Comparison of ENCODE assay signal across 9 mouse cellular contexts in genomic region chr6:94283318-94284061, GRCm38 (mm10). TPM values are rescaled to one million over a fixed set of nuclear protein-coding genes. Genes with fewer than 3 reads are reported as not detected.
DNase-seq lines count a peak whose midpoint lies in the region; ATAC-seq and TF ChIP-seq lines count a peak whose summit lies in the region.
"Had no signal": no experiment of that assay in that cellular context is flagged by ENCODE, and none has a peak within 500 bp of the region (broad histone marks: within the 10 kb centered on the region; RNA-seq: fewer than 3 reads in every experiment).

Magi1 (minus strand) TSS chr6:94283917.

- H3K27me3 ChIP-seq in hindbrain, embryonic 11.5 days (ENCODE audit: control insufficient read depth, insufficient read depth, low read length): 0 out of 2 replicates have a peak, but pooled peaks cover 2% of the 10 kb centered on the region
- H3K27me3 ChIP-seq in lung, embryonic 14.5 days (ENCODE audit: insufficient read depth, low read length): no peaks in the 10 kb centered on the region

- peak within 1 kb of the TSS; percentile 88 for H3K27ac ChIP-seq in hindbrain, embryonic 11.5 days (ENCODE audit: low read depth, low read length)
- H3K27ac ChIP-seq in lung, embryonic 14.5 days (ENCODE audit: low read depth): peak within 1 kb of the TSS; percentile 98
- H3K27ac ChIP-seq: macrophage had no signal

- no peak for TF ChIP-seq CTCF in lung, embryonic 14.5 days (IDR thresholded peaks at IDR 0.05; ENCODE audit: low read depth)

- H3K9me3 ChIP-seq in hindbrain, embryonic 11.5 days (ENCODE audit: control insufficient read depth, low read length): no peaks in the 10 kb centered on the region
- H3K9me3 ChIP-seq in lung, embryonic 14.5 days (ENCODE audit: low read depth, low read length): 0 out of 2 replicates have a peak, but pooled peaks cover under 1% of the 10 kb centered on the region

- H3K4me1 ChIP-seq in hindbrain, embryonic 11.5 days (replicated peaks; ENCODE audit: control insufficient read depth, insufficient read depth, low read length): peaks cover 10% of the 10 kb centered on the region; the same call in 1 of the 2 replicates
- no peaks in the 10 kb centered on the region for H3K4me1 ChIP-seq in lung, embryonic 14.5 days (ENCODE audit: insufficient read depth)

- H3K9ac ChIP-seq in hindbrain, embryonic 11.5 days (ENCODE audit: low read depth, low read length): peak within 1 kb of the TSS; percentile 73
- H3K9ac ChIP-seq in lung, embryonic 14.5 days: peak within 1 kb of the TSS; percentile 81

- no peaks in the 10 kb centered on the region for H3K36me3 ChIP-seq in hindbrain, embryonic 11.5 days (ENCODE audit: control insufficient read depth, insufficient read depth, low read length)
- no peaks in the 10 kb centered on the region for H3K36me3 ChIP-seq in lung, embryonic 14.5 days (ENCODE audit: insufficient read depth)

- peak; percentile 98 for DNase-seq in NIH3T3 (ENCODE audit: low read depth)
- peak; percentile 96 for DNase-seq in cerebellum, adult 9-10 months
- peak; percentile 91 to 92 for DNase-seq in frontal cortex, postnatal 10 days (ENCODE audit: low spot score in 2 of 2)
- DNase-seq in hindbrain, embryonic 11.5 days (ENCODE audit: low spot score): peak; percentile 98
- peak; percentile 82 for DNase-seq in layer of hippocampus, adult 9-10 months (ENCODE audit: low spot score)
- DNase-seq in lung, embryonic 14.5 days: peak; percentile 97
- peak; percentile 91 for DNase-seq in ovary, postnatal 14 days (ENCODE audit: low spot score)
- DNase-seq in thymus, postnatal 0 days (ENCODE audit: low spot score): peak; percentile 75

- H3K4me2 ChIP-seq in hindbrain, embryonic 11.5 days (replicated peaks; ENCODE audit: low read depth, low read length): peak within 1 kb of the TSS; percentile 84
- H3K4me2 ChIP-seq in lung, embryonic 14.5 days: peak within 1 kb of the TSS; percentile 95

- peak; percentile 95 for ATAC-seq in hindbrain, embryonic 11.5 days (ENCODE audit: low FRiP score)
- ATAC-seq in lung, embryonic 14.5 days (ENCODE audit: insufficient read depth): peak; percentile 96

- peak within 1 kb of the TSS; percentile 61 for H3K4me3 ChIP-seq in hindbrain, embryonic 11.5 days (ENCODE audit: low read depth, low read length)
- H3K4me3 ChIP-seq in lung, embryonic 14.5 days (ENCODE audit: low read depth, low read length): peak within 1 kb of the TSS; percentile 76

- WGBS in hindbrain, embryonic 11.5 days: 2% methylated on average over 75 of the region's 86 CpGs
- under 1% methylated on average over 86 of the region's 86 CpGs for WGBS in lung, embryonic 14.5 days

RNA-seq across cellular contexts. Expression of gene Magi1, which starts in this region (rescaled TPM):
- 24.8 and 27.4 TPM in 2 replicates for polyA plus RNA-seq in hindbrain, embryonic 11.5 days (2014; fragmentation: Nextera tagmentation; extraction: Ambion mirVana)
- polyA plus RNA-seq in lung, embryonic 14.5 days (2014; fragmentation: Nextera tagmentation; extraction: Ambion mirVana): 8.1 and 10.1 TPM in 2 replicates
- polyA plus RNA-seq in thymus, postnatal 0 days (2015; fragmentation: Nextera tagmentation; extraction: Ambion mirVana): 1.4 and 1.5 TPM in 2 replicates

Comparison
In these comparisons a context has a peak if more than half of its experiments do, and no peak if none do; other contexts are left out.
1. Peak in every context shown above with its lines: DNase-seq, ATAC-seq, H3K4me3 ChIP-seq and H3K27ac ChIP-seq.